Mouse (Mus musculus) spleen, adult 18-20 months (tissue): ENCODE measurements around the gene Ifi27.
"Not testable (repeated sequence)": the region's sequence is repeated elsewhere in the genome, so short reads cannot be mapped to it uniquely, and the experiment has no call there.

Experiments used
- DNase-seq, 2 experiments: peaks; one replicate each; pipeline ENCODE4 v3.0.0; 2022; ENCODE audit warnings: mixed read lengths in 2 of 2

The Ifi27 gene

DNA sequence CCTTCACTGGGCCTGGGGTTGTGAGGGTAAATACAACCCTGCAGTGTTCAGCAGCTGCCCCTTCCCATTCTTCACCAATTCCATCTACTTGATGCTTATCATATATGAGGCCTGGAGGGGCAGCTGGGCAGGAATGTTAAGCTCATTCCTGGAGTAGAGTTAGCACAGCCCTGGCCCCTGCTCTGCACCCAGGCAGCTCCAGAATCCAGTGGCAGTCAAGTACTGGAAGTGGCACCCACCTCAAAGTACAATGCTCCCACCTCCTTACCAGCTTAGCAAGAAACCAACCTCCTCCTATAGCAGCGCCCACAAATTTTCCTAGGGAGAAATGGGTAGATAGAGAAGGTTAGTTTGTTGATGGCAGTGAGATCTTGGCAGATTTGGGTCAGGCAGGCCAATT is 22.7 kb downstream of the Ifi27 start:
- DNase-seq, result not testable (repeated sequence)

DNA sequence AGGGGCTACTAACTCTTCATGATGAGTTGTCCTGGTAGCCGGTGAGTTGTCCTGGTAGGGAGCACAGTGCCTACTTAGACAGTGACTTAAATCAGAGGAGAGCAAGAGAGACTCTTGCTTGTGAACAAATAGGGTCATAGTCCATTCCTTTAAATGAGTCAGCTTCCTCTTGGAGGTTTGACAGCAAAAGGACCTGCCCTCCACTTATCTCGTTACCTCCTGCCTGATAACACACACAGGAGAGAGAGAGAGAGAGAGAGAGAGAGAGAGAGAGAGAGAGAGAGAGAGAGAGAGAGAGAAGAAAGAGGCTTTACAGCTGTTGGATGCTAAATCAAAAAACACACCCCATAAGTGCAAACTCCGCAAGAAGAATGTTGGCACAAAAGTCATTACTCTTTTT is 23.1 kb downstream of the Ifi27 start, which contains the start of gene Ifi27l2b:
Ifi27l2b (minus strand) TSS at position 84 of the 400 bp plus-strand sequence.
- no peak for DNase-seq

DNA sequence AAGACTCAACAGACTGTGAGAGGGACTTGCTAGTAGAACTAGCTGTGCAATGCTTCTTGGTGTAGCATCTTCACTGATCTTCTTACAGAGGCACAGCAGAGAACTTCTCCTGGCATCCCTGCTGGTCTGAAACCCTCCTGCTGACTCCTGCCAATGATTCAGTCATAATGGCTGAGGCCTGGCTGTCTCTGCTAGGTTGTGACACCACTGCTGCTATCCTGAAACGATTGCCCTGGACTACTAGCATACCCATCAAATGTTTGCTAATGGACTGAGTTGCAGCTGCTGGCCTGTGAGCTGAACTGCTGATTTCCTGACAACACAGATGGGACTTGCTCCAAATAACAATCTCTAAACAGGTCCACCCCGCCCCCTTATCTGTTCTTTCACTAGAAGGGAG is 40.5 kb downstream of the Ifi27 start:
- DNase-seq, result no peak

DNA sequence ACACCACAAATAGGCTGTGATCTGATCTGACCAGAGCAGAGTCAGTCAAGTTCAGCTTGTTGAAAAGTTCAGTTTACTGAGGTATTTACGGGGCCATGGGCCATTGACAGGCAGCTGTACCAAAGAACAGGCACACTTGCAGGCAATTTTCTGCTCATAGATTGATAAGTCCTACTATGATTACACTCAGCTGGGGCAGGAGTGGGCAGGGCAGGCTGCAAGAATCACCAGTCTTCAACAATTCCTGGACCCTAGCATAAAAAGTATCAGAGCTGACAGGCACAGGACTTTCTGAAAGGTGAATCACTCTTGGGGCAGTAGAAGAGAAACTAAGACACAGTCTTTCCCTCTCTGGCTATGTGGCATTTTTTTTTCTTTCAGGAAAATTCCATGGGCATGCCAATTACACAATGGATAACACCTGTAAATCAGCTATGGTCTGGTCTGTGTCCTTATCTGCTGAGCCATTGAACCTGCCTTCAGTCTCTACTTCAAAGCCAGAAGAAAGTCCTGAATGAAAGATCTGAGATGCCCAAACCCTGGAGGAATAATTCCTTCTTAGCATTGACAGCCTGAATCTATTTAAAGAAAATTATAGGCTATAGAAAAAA is 42.9 kb downstream of the Ifi27 start:
- no peak for DNase-seq

DNA sequence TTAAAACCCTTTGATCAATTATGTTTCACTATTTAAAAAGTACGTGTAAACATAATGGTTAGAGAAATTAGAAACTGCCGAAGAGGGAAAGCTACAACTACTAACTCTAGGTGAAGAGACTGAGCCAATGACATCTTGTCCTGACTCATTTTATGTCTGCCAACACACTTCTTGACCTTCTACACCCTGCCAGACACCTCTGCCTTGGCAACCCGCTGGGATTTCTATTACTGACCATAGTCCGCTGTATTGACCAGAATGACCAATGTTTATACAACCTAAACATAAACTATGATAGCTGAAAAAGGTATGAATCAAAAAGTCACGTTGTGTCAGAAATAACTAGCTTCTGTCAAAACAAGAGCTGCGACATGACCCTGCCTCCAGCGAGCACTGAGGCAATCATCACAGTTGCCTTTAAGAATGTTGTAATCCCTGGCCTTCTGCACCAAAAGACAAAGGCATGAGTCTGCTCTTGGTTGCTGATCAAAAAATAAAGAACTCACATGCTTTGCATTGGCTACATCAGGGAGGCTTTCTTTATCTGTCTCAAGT is 43.5 kb downstream of the Ifi27 start:
- no peak for DNase-seq

DNA sequence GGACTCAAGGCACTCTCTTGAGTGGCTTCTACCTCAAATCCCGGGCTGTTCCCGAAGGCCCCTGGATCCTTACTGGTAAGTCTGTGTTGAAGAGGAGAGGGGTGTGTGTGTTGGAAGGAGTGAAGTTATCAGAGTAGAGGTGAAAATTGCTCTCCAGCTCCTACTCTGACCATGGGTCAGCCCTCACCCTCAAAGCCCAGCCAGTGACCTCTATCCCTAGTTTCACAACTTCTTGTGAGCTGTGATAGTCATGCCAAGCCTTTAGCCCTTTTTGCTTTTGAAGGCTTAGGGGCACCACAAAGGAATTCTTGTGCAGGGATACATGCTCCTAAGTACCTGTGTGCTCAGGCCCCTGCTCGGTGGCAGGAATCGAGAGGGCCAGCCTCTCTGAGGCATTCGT is 47.7 kb downstream of the Ifi27 start:
- DNase-seq, result no peak

DNA sequence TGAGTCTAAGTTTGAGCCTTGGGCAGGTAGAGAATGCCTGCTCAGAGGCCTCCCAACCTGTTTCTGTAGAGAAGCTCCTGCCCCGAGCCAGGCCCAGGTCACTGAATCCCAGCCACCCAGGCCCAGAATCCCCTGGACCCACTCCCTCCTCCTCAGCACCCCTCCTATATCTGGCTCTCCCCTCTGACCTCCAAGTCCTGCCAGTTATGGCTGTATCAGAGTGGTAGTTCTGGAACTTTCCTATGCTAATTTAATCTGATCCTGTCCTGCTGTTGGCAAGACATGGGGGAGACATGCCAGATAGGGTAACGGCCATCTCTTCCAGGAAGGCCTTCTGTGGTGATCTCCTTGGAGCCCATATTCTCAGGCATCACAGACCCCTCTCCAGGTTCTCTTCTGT is 48.8 kb downstream of the Ifi27 start:
- DNase-seq, result no peak

DNA sequence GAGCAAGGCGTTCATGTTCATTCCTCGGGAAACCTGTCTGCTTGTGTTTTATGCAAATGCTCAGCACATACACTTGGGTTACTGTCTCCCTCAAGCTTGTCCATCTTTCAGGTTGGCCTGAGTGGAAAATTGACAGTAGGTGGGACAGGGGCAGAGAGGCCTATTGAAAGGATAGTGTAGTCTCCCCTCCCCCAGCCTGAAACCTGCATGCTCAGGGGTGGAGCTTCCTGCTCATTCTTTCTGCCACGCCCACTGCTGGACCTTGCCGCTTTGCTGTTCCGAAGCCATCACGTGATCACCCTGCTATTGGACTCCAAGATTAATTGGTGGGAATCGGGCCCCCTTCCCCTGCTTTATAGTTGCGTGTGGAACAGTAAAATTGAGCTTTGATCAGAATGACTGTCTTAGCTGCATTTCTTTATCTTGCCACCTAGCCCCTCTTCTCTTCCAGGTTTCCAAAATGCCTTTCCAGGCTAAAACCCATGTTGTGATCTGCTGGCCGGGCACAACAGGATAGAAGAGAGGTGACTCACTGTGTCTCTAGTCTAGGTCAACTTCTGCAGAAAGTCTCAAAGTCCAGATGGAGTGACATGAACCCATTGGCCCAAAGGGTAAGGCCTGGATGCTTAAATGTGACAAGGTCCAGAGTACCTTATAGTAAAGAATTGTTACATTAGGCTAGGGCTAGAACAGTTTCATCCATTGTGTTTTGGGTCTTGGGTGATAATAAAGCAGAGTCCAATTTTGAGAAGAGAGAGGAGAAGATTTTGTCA is 50.4 kb downstream of the Ifi27 start:
- DNase-seq, result not testable (repeated sequence)

DNA sequence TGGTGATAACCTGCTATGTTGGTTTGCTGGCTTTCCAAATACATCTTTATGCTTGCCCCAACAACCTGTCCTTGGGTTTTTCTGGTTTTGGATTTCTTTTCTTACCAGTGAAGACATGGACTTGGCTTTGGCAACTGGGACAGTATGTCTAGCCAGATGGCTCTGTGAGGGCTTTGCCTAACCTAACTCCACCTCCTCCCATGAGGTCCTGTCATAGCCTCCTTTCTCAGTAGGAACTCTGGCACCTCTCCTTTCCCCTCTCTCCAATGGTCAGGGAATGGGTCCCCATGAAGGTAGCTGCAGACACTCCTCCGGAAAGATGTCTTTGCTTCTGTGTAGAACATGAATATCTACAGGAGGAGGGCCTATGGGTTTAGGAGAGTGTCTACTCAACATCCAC is 52.7 kb downstream of the Ifi27 start:
- no peak for DNase-seq

DNA sequence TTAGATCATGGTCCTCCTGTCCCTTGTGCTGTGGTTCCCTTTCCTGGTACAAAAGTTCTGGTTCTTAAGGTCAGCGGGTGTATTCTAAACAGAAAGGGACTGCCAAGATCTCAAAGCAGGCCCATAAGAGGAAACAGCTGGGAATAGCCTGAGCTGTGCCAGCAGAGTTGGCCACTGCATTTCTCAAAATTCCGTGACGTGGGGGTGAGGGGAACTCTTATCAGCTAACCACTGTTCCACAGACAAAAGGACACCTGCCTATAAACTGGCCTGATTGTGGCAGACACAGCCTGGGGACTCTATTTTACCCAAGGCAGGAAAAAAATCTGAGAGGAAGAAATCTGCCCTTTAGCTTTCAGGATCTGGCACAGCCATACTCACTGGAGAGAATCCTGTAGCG is 53.3 kb downstream of the Ifi27 start:
- no peak for DNase-seq

DNA sequence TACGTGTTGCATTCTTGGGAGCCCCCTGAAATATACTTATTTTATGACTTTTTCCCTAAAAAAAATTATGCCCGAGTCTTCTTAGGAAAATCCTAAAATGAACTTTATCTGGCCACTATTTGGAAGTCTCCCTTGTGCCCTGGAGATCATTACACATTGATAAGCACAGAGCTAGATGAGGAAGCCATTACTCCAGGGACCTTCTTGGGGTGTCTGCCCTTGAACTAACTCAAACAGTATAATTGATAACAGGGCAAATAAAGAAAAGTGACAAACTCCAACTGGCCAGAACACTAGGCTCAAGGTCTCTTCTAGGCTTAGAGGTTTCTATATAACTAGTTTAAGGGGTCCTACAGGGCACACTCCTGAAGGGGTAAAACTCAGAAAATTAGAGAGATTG is 53.7 kb downstream of the Ifi27 start:
- no peak for DNase-seq
